Mouse (Mus musculus) ES-Bruce4 (cell line): ENCODE measurements at regions not wholly inside any gene's neighbourhood (a gene's known extent, or its start where the extent isn't known, plus 50 kb on each side); places are given as distances from the start of the nearest gene placed in this dataset.

Experiments
- CTCF ChIP-seq: IDR thresholded peaks from one replicate; pipeline ENCODE4 v1.8.1; 2011; ENCODE audit warnings: low read depth, low read length
- EP300 ChIP-seq: IDR thresholded peaks from 2 replicates; pipeline ENCODE4 v1.6.1; 2011; ENCODE audit warnings: low read depth, low read length; ENCODE audit not compliant: insufficient read depth
- POLR2A ChIP-seq: IDR thresholded peaks from one replicate; pipeline ENCODE4 v1.8.1; 2011; ENCODE audit warnings: low read length; ENCODE audit not compliant: insufficient read depth

DNA sequence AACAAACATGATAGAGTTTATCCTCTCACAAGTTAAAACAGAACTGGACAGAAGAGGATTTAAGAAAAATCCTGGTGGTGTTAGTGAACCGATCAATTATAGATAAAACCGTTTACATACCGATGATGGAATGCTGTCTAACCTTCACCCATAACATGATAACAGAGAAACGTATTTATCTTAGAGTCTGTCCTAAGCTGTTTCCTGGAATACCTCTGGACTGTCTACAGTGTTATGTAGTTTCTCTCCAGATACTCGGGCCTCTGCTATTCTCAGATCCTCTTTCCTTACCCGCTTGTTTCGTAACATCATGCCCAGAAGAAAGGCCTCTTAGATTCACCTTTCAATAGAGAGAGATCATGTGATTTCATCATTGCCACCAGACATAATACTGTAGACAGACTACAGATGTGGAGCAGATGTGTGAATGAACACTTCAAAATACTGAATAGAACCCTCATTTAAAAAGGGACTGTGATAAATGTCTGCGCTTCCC, 75.9 kb upstream of the Fn1 start:
- no peak for TF ChIP-seq POLR2A
- TF ChIP-seq CTCF, result no peak
- no peak for TF ChIP-seq EP300
